Mouse (Mus musculus) ovary, postnatal 36 days (tissue): ENCODE data around the gene Exosc3.
A peak's percentile ranks its signal among the peaks of the same experiment; 100 is the strongest.

ENCODE experiments used
- DNase-seq: peaks from one replicate; pipeline ENCODE4 v3.0.0; 2022; ENCODE audit warnings: low spot score, mixed read lengths

The Exosc3 gene

GRCm38 (mm10) chr4:45279981-45280548 is 62.5 kb downstream of the Exosc3 start:
- DNase-seq = peak; percentile 42

- no peak for DNase-seq
These were observed 63.2 kb downstream of the Exosc3 start for GRCm38 (mm10) chr4:45279292-45279691.

- DNase-seq = no peak
These were observed 66.8 kb downstream of the Exosc3 start for GRCm38 (mm10) chr4:45275770-45276169.

GRCm38 (mm10) chr4:45271041-45271452 is 71.5 kb downstream of the Exosc3 start:
- no peak for DNase-seq

GRCm38 (mm10) chr4:45267883-45268282 is 74.6 kb downstream of the Exosc3 start:
- DNase-seq = no peak
